Mouse (Mus musculus): Measurements from ENCODE around the gene Pacsin2.

GRCm38 (mm10) chr15:83415391-83415790 lies 49.0 kb downstream of the Pacsin2 start:
- TF ChIP-seq POLR2A (IDR thresholded peaks at IDR 0.05; ENCODE audit: low read depth, low read length) (no peak), CTCF (IDR thresholded peaks at IDR 0.05; ENCODE audit: borderline replicate concordance, insufficient read depth, low read length) (no peak)

All from embryonic fibroblast, embryonic 13.5 days (primary cell).